Mouse (Mus musculus) left cerebral cortex, adult 18-20 months (tissue): ENCODE measurements around the gene Skp2. TPM values are rescaled to one million over a fixed set of nuclear protein-coding genes. Genes with fewer than 3 reads are reported as not detected.

Experiments
- DNase-seq, 2 experiments: peaks; one replicate each; pipeline ENCODE4 v3.0.0; 2021 to 2022; ENCODE audit warnings: low spot score in 2 of 2, mixed read lengths in 1 of 2
- total RNA-seq, 2 experiments: library from RNA; stranded (reverse); gene quantifications; 2 replicates each; pipeline ENCODE4 v1.2.3; 2021

The Skp2 gene
- total RNA-seq, 2 experiments from 2014 or later: 4.8 to 5.1 TPM

- DNase-seq: no peak
Measured at GRCm38 (mm10) chr15:9114131-9114530, 41.1 kb downstream of the Skp2 start.

- no peak for DNase-seq
Measured at GRCm38 (mm10) chr15:9113556-9113955, 41.7 kb downstream of the Skp2 start.

- no peak for DNase-seq
Measured at GRCm38 (mm10) chr15:9111648-9112047, 43.6 kb downstream of the Skp2 start.

GRCm38 (mm10) chr15:9110526-9111347 is 44.5 kb downstream of the Skp2 start:
- DNase-seq: no peak

GRCm38 (mm10) chr15:9106303-9107074 is 48.7 kb downstream of the Skp2 start:
- no peak for DNase-seq

- DNase-seq: no peak
Measured at GRCm38 (mm10) chr15:9100446-9101077, 54.7 kb downstream of the Skp2 start.

- DNase-seq: no peak
Measured at GRCm38 (mm10) chr15:9096865-9097264, 58.4 kb downstream of the Skp2 start.

GRCm38 (mm10) chr15:9094366-9094750 is 60.9 kb downstream of the Skp2 start:
- DNase-seq: peak; percentile 50 to 55

GRCm38 (mm10) chr15:9093598-9094365 is 61.4 kb downstream of the Skp2 start:
- DNase-seq: no peak

GRCm38 (mm10) chr15:9090662-9091061 is 64.6 kb downstream of the Skp2 start:
- no peak for DNase-seq

- DNase-seq: no peak
Measured at GRCm38 (mm10) chr15:9089136-9089720, 66.0 kb downstream of the Skp2 start.

- DNase-seq: no peak
Measured at GRCm38 (mm10) chr15:9088683-9089072, 66.5 kb downstream of the Skp2 start.

- no peak for DNase-seq
Measured at GRCm38 (mm10) chr15:9087895-9088682, 67.1 kb downstream of the Skp2 start.

GRCm38 (mm10) chr15:9087421-9087820 is 67.8 kb downstream of the Skp2 start:
- no peak for DNase-seq

- DNase-seq: no peak
Measured at GRCm38 (mm10) chr15:9086813-9087212, 68.4 kb downstream of the Skp2 start.

- no peak for DNase-seq
Measured at GRCm38 (mm10) chr15:9082753-9083152, 72.5 kb downstream of the Skp2 start.

- DNase-seq: no peak
Measured at GRCm38 (mm10) chr15:9081294-9081693, 73.9 kb downstream of the Skp2 start.

GRCm38 (mm10) chr15:9080206-9080605 is 75.0 kb downstream of the Skp2 start:
- DNase-seq: no peak

GRCm38 (mm10) chr15:9079626-9080025 is 75.6 kb downstream of the Skp2 start:
- no peak for DNase-seq
